Mouse (Mus musculus) embryonic fibroblast, embryonic 13.5 days (primary cell): ENCODE data around the gene Efnb3.

Experiments
- CTCF ChIP-seq: IDR thresholded peaks from 2 replicates; pipeline ENCODE4 v1.5.1; 2011; ENCODE audit warnings: mild to moderate bottlenecking, control low read depth, low read length, moderate library complexity, borderline replicate concordance; ENCODE audit not compliant: insufficient read depth
- POLR2A ChIP-seq: IDR thresholded peaks from 2 replicates; pipeline ENCODE4 v1.6.1; 2011; ENCODE audit warnings: low read depth, mild to moderate bottlenecking, control low read depth, low read length, moderate library complexity

DNA sequence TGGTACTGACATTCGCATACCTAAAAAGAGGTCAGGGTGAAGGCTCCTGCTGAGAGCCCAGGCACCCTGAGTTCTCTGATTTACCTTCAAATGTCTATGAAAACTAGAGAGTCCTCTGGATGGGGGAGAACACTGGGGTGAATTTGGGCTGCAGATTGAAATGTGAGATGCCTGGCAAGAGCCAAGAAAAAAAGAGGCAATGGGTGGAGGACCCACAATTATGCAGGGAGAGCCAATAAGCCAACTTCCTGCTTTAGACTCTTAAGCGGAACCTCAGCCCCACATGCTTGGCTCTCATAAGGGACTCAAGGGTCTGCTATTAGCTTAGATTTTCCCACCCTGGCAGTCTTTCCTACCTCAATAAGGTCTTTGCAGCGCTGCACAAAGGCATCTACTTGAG is 43.3 kb downstream of the Efnb3 start:
- TF ChIP-seq CTCF (no peak), POLR2A (no peak)
